ENCODE assay signal across 22 mouse cellular contexts in genomic region chr17:25934526-25934925, GRCm38 (mm10). TPM values are rescaled to one million over a fixed set of nuclear protein-coding genes. Genes with fewer than 3 reads are reported as not detected.
"Had no signal": no experiment of that assay in that cellular context is flagged by ENCODE, and none has a peak within 500 bp of the region (broad histone marks: within the 10 kb centered on the region; RNA-seq: fewer than 3 reads in every experiment).

No protein-coding gene starts in this region.

- H3K9ac ChIP-seq: limb, embryonic 13.5 days; lung, embryonic 15.5 days; midbrain, embryonic 12.5 days had no signal

- H3K9me3 ChIP-seq: limb, embryonic 10.5 days; limb, embryonic 13.5 days; lung, embryonic 15.5 days; midbrain, embryonic 12.5 days had no signal

- H3K4me2 ChIP-seq: limb, embryonic 13.5 days; lung, embryonic 15.5 days; midbrain, embryonic 12.5 days had no signal

- DNase-seq: kidney, adult 2 months; layer of hippocampus, adult 9-11 months; lung, adult 18-20 months; lung, postnatal 10 days; lung, postnatal 4 days; thymus, adult 18-20 months; thymus, postnatal 36 days had no signal

- H3K27me3 ChIP-seq: limb, embryonic 13.5 days; lung, embryonic 15.5 days; midbrain, embryonic 12.5 days had no signal

- H3K4me1 ChIP-seq: limb, embryonic 13.5 days; lung, embryonic 15.5 days; midbrain, embryonic 12.5 days had no signal

- H3K4me3 ChIP-seq: layer of hippocampus, adult 2 months; limb, embryonic 10.5 days; limb, embryonic 13.5 days; lung, embryonic 15.5 days; midbrain, embryonic 12.5 days had no signal

- H3K27ac ChIP-seq: kidney, postnatal 0 days; layer of hippocampus, adult 2 months; limb, embryonic 10.5 days; limb, embryonic 13.5 days; lung, embryonic 15.5 days; midbrain, embryonic 12.5 days had no signal

RNA-seq across cellular contexts. Expression of gene Nhlrc4, which starts 10.2 kb away (rescaled TPM):
- total RNA-seq: left cerebral cortex, postnatal 25 days; megakaryocyte progenitor cell, adult 5-6 weeks had no signal
- polyA plus RNA-seq: large intestine, adult 2 months; limb, embryonic 13.5 days; neural tube, embryonic 14.5 days; small intestine, adult 2 months; urinary bladder, adult 2 months had no signal

RNA-seq across cellular contexts. Expression of gene A930017K11Rik, which starts 17.8 kb away (rescaled TPM):
- total RNA-seq: liver, adult 2 months; megakaryocyte progenitor cell, adult 5-6 weeks had no signal
- polyA plus RNA-seq: large intestine, adult 2 months; liver, adult 2 months; neural tube, embryonic 11.5 days; small intestine, adult 2 months; spleen, adult 2 months had no signal
